Mouse (Mus musculus) MN1 (cell line): ENCODE measurements around the gene Prkch.

Source experiments
- DNase-seq: peaks from one replicate; pipeline ENCODE4 v3.0.0-alpha.2; 2016; ENCODE audit warnings: low spot score

Gene Prkch

GRCm38 (mm10) chr12:73583318-73583717, 1.3 kb upstream of the Prkch start:
- no peak for DNase-seq

- DNase-seq: no peak
Observed at GRCm38 (mm10) chr12:73583813-73584609, 585 bp upstream of the Prkch start.

- no peak for DNase-seq
Observed at GRCm38 (mm10) chr12:73585241-73585801, 725 bp downstream of the Prkch start.

GRCm38 (mm10) chr12:73585850-73586249, 1.3 kb downstream of the Prkch start:
- no peak for DNase-seq

- DNase-seq: no peak
Observed at GRCm38 (mm10) chr12:73587262-73587661, 2.7 kb downstream of the Prkch start.

GRCm38 (mm10) chr12:73590627-73591276, 6.2 kb downstream of the Prkch start:
- no peak for DNase-seq

GRCm38 (mm10) chr12:73591625-73592024, 7.0 kb downstream of the Prkch start:
- DNase-seq: no peak

GRCm38 (mm10) chr12:73593021-73593798, 8.6 kb downstream of the Prkch start:
- no peak for DNase-seq

GRCm38 (mm10) chr12:73594177-73594745, 9.7 kb downstream of the Prkch start:
- no peak for DNase-seq

- DNase-seq: no peak
Observed at GRCm38 (mm10) chr12:73595226-73595625, 10.6 kb downstream of the Prkch start.

GRCm38 (mm10) chr12:73598241-73598640, 13.6 kb downstream of the Prkch start:
- no peak for DNase-seq

GRCm38 (mm10) chr12:73600457-73600856, 15.9 kb downstream of the Prkch start:
- DNase-seq: no peak

GRCm38 (mm10) chr12:73602974-73603373, 18.4 kb downstream of the Prkch start:
- no peak for DNase-seq

GRCm38 (mm10) chr12:73603653-73604052, 19.1 kb downstream of the Prkch start:
- no peak for DNase-seq

- DNase-seq: no peak
Observed at GRCm38 (mm10) chr12:73604762-73605161, 20.2 kb downstream of the Prkch start.

- DNase-seq: no peak
Observed at GRCm38 (mm10) chr12:73605174-73605573, 20.6 kb downstream of the Prkch start.

- no peak for DNase-seq
Observed at GRCm38 (mm10) chr12:73607381-73608064, 22.9 kb downstream of the Prkch start.

- DNase-seq: no peak
Observed at GRCm38 (mm10) chr12:73608065-73608397, 23.4 kb downstream of the Prkch start.

GRCm38 (mm10) chr12:73609262-73609661, 24.7 kb downstream of the Prkch start:
- no peak for DNase-seq

- no peak for DNase-seq
Observed at GRCm38 (mm10) chr12:73609676-73610545, 25.3 kb downstream of the Prkch start.
